Mouse (Mus musculus) MEL (cell line): Measurements from ENCODE around the gene Gm3453.
"Not testable (repeated sequence)": the region's sequence is repeated elsewhere in the genome, so short reads cannot be mapped to it uniquely, and the experiment has no call there.

Experiments used
- BHLHE40 ChIP-seq: IDR thresholded peaks from 2 replicates; pipeline ENCODE4 v1.6.1; 2012; ENCODE audit warnings: low read depth, mild to moderate bottlenecking, inconsistent platforms, low read length, improper control_type of control experiment, borderline replicate concordance
- CHD2 ChIP-seq: IDR thresholded peaks from 2 replicates; pipeline ENCODE4 v1.6.1; 2011; ENCODE audit warnings: low read length, improper control_type of control experiment
- CTCF ChIP-seq, 3 experiments: IDR thresholded peaks in 2 of 3; conservative IDR thresholded peaks in 1 of 3; 2 replicates each; pipeline ENCODE4 v1.5.1; 2011 to 2012; ENCODE audit warnings: low read length in 3 of 3, low read depth in 2 of 3, mild to moderate bottlenecking in 2 of 3, improper control_type of control experiment in 1 of 3, inconsistent platforms in 1 of 3, mixed read lengths in 1 of 3, moderate library complexity in 1 of 3; ENCODE audit not compliant: control insufficient read depth in 1 of 3, insufficient read depth in 1 of 3, poor library complexity in 1 of 3, severe bottlenecking in 1 of 3
- EP300 ChIP-seq, 2 experiments: IDR thresholded peaks; 2 replicates each; pipeline ENCODE4 v1.6.1; 2011; ENCODE audit warnings: improper control_type of control experiment in 2 of 2, low read length in 2 of 2, low read depth in 1 of 2, mild to moderate bottlenecking in 1 of 2
- GATA1 ChIP-seq: IDR thresholded peaks from 2 replicates; pipeline ENCODE4 v1.6.1; 2011; ENCODE audit warnings: low read depth, low read length, improper control_type of control experiment
- HCFC1 ChIP-seq: IDR thresholded peaks from 2 replicates; pipeline ENCODE4 v1.6.1; 2012; ENCODE audit warnings: low read depth, mild to moderate bottlenecking, inconsistent platforms, low read length, improper control_type of control experiment, moderate library complexity
- JUND ChIP-seq: IDR thresholded peaks from 2 replicates; pipeline ENCODE4 v1.6.1; 2011; ENCODE audit warnings: low read depth, mild to moderate bottlenecking, improper control_type of control experiment, low read length
- MAX ChIP-seq: IDR thresholded peaks from 2 replicates; pipeline ENCODE4 v1.6.1; 2011; ENCODE audit warnings: low read length, improper control_type of control experiment
- MEF2A ChIP-seq: IDR thresholded peaks from 2 replicates; pipeline ENCODE4 v1.6.1; 2014; ENCODE audit warnings: low read depth, mild to moderate bottlenecking, inconsistent platforms, low read length, improper control_type of control experiment; ENCODE audit not compliant: poor library complexity, insufficient replicate concordance, severe bottlenecking; ENCODE audit errors: extremely low read depth
- MXI1 ChIP-seq: IDR thresholded peaks from 2 replicates; pipeline ENCODE4 v1.6.1; 2011; ENCODE audit warnings: mild to moderate bottlenecking, low read depth, low read length, improper control_type of control experiment
- POLR2A ChIP-seq, 2 experiments: IDR thresholded peaks; 2 replicates each; pipeline ENCODE4 v1.6.1; 2011 to 2012; ENCODE audit warnings: low read length in 2 of 2, mild to moderate bottlenecking in 2 of 2, control low read depth in 1 of 2, improper control_type of control experiment in 1 of 2, low read depth in 1 of 2, moderate library complexity in 1 of 2; ENCODE audit not compliant: control insufficient read depth in 1 of 2, insufficient read depth in 1 of 2, poor library complexity in 1 of 2
- RCOR1 ChIP-seq: IDR thresholded peaks from 2 replicates; pipeline ENCODE4 v1.6.1; 2012; ENCODE audit warnings: low read depth, mild to moderate bottlenecking, inconsistent platforms, low read length, improper control_type of control experiment
- USF2 ChIP-seq, 2 experiments: IDR thresholded peaks; 2 replicates each; pipeline ENCODE4 v1.6.1; 2011 to 2012; ENCODE audit warnings: improper control_type of control experiment in 2 of 2, low read length in 2 of 2, borderline replicate concordance in 1 of 2, inconsistent platforms in 1 of 2, low read depth in 1 of 2, mild to moderate bottlenecking in 1 of 2; ENCODE audit not compliant: insufficient read depth in 1 of 2
- ZKSCAN1 ChIP-seq: IDR thresholded peaks from 2 replicates; pipeline ENCODE4 v1.6.1; 2012; ENCODE audit warnings: low read depth, mild to moderate bottlenecking, inconsistent platforms, low read length, improper control_type of control experiment, moderate library complexity

DNA sequence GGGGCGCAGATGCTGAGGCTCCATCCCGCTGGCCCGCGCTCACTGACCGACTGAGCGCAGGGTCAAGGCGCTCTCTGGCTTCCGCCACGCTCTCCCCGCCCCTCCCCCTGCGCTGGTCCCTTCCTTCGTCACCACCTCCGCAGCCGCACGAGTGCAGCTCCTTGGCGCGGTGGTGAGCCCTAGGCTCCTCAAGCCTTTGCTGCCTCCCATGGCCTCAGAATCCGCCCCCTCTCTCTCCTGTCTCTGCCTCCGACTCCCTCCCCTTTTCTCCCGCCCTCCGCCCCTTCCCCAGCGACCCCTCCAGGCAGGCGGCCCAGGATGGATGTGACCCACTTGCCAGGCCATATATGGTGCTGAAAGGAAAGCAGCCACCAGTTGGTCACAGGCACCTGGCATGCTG, 17.3 kb downstream of the Gm3453 start, which contains the start of gene Gm3248:
- not testable (repeated sequence) for TF ChIP-seq JUND; POLR2A (IDR thresholded peaks at IDR 0.05; ENCODE audit: control insufficient read depth in 1 of 2, insufficient read depth in 1 of 2, low read depth in 1 of 2, low read length in 2 of 2, poor library complexity in 1 of 2); CTCF (IDR thresholded peaks at IDR 0.05 in 2 of 3, conservative IDR thresholded peaks at IDR 0.05 in 1 of 3; ENCODE audit: control insufficient read depth in 1 of 3, insufficient read depth in 1 of 3, low read depth in 2 of 3, low read length in 3 of 3, poor library complexity in 1 of 3, severe bottlenecking in 1 of 3); MEF2A; MXI1; USF2 (IDR thresholded peaks at IDR 0.05; ENCODE audit: borderline replicate concordance in 1 of 2, insufficient read depth in 1 of 2, low read depth in 1 of 2, low read length in 2 of 2); RCOR1; MAX; GATA1; HCFC1; CHD2; BHLHE40; EP300 (IDR thresholded peaks at IDR 0.05; ENCODE audit: low read depth in 1 of 2, low read length in 2 of 2); ZKSCAN1
